Mouse (Mus musculus): Measurements from ENCODE around the gene Pkn3. TPM values are rescaled to one million over a fixed set of nuclear protein-coding genes. Genes with fewer than 3 reads are reported as not detected.

Gene Pkn3
- total RNA-seq, 2 experiments from 2014 or later: 4.5 to 8.3 TPM

GRCm38 (mm10) chr2:30063235-30063634 is 14.2 kb upstream of the Pkn3 start:
- DNase-seq: no peak

- DNase-seq: no peak
Observed at GRCm38 (mm10) chr2:30063791-30064190, 13.7 kb upstream of the Pkn3 start.

GRCm38 (mm10) chr2:30064298-30064697 is 13.2 kb upstream of the Pkn3 start:
- no peak for DNase-seq

GRCm38 (mm10) chr2:30066046-30066901 is 11.2 kb upstream of the Pkn3 start:
- peak; percentile 95 for DNase-seq

- DNase-seq: peak; percentile 47
Observed at GRCm38 (mm10) chr2:30067031-30067888, 10.2 kb upstream of the Pkn3 start.

GRCm38 (mm10) chr2:30067962-30068361 is 9.5 kb upstream of the Pkn3 start:
- no peak for DNase-seq

- DNase-seq: no peak
Observed at GRCm38 (mm10) chr2:30072875-30073274, 4.6 kb upstream of the Pkn3 start.

GRCm38 (mm10) chr2:30073285-30073684 is 4.2 kb upstream of the Pkn3 start:
- DNase-seq: no peak

GRCm38 (mm10) chr2:30075625-30076024 is 1.9 kb upstream of the Pkn3 start:
- no peak for DNase-seq

GRCm38 (mm10) chr2:30076439-30076838 is 1.0 kb upstream of the Pkn3 start:
- no peak for DNase-seq

- no peak for DNase-seq
Observed at GRCm38 (mm10) chr2:30076959-30077358, 525 bp upstream of the Pkn3 start.

GRCm38 (mm10) chr2:30078349-30078712 is 847 bp downstream of the Pkn3 start:
- no peak for DNase-seq

- DNase-seq: no peak
Observed at GRCm38 (mm10) chr2:30078760-30079159, 1.3 kb downstream of the Pkn3 start.

- DNase-seq: no peak
Observed at GRCm38 (mm10) chr2:30080181-30080800, 2.8 kb downstream of the Pkn3 start.

- no peak for DNase-seq
Observed at GRCm38 (mm10) chr2:30084113-30084512, 6.6 kb downstream of the Pkn3 start.

- DNase-seq: no peak
Observed at GRCm38 (mm10) chr2:30084632-30085031, 7.1 kb downstream of the Pkn3 start.

- no peak for DNase-seq
Observed at GRCm38 (mm10) chr2:30087310-30087709, 9.8 kb downstream of the Pkn3 start.

- DNase-seq: no peak
Observed at GRCm38 (mm10) chr2:30091521-30091920, 14.0 kb downstream of the Pkn3 start.

GRCm38 (mm10) chr2:30092280-30092918 is 14.9 kb downstream of the Pkn3 start:
- no peak for DNase-seq

GRCm38 (mm10) chr2:30093471-30094207 is 16.2 kb downstream of the Pkn3 start, which contains the start of gene Zdhhc12:
Gene Zdhhc12, minus strand, starts transcription at chr2:30093648.
- DNase-seq: peak; percentile 83

GRCm38 (mm10) chr2:30094208-30094588 is 16.7 kb downstream of the Pkn3 start:
- no peak for DNase-seq
